Mouse (Mus musculus) small intestine, adult 2 months (tissue): ENCODE results near the gene Spred1.

Experiments used
- CTCF ChIP-seq: fragments of 200-500 bp; IDR thresholded peaks from 2 replicates; pipeline ENCODE4 v1.5.1; 2012; ENCODE audit warnings: low read depth, mild to moderate bottlenecking, control low read depth, inconsistent platforms, low read length, moderate library complexity, mixed read lengths; ENCODE audit not compliant: insufficient replicate concordance, insufficient read length; ENCODE audit errors: extremely low read depth
- POLR2A ChIP-seq: fragments of 200-500 bp; IDR thresholded peaks from 2 replicates; pipeline ENCODE4 v1.6.1; 2012; ENCODE audit warnings: low read depth, mild to moderate bottlenecking, control low read depth, inconsistent platforms, low read length, moderate library complexity

- TF ChIP-seq CTCF: no peak
- no peak for TF ChIP-seq POLR2A
These were observed 54.9 kb downstream of the Spred1 start for GRCm38 (mm10) chr2:117176066-117176465.
